Mouse (Mus musculus) ES-Bruce4 (cell line): ENCODE results near the gene Deaf1.

Experiments
- CTCF ChIP-seq: IDR thresholded peaks from one replicate; pipeline ENCODE4 v1.8.1; 2011; ENCODE audit warnings: low read depth, low read length
- POLR2A ChIP-seq: IDR thresholded peaks from one replicate; pipeline ENCODE4 v1.8.1; 2011; ENCODE audit warnings: low read length; ENCODE audit not compliant: insufficient read depth

DNA sequence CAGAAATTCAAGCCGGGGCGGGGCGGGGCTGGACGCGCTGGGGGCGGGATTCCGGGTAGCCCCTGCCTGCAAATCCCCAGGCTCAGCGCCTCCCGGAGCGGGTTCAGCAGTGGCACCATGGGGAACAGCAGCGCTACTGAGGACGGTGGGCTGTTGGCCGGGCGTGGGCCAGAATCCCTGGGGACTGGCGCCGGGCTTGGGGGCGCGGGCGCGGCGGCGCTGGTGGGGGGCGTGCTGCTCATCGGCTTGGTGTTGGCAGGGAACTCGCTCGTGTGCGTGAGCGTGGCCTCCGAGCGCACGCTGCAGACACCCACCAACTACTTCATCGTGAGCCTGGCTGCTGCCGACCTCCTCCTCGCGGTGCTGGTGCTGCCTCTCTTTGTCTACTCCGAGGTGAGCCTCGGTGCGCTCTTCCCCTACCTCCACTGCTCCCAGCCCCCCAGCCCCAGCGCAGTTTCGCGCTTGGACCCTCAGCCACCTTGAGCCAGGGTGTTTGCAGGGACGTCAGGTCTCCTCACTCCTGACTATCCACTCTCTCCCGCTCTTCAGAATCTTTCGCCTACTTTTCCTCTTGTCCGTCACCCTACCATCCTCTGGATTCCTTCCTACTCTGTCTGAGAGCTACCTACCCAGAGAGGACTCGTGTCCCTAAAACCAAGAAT is 35.4 kb downstream of the Deaf1 start, which contains the start of gene Drd4:
- TF ChIP-seq POLR2A (no peak), CTCF (no peak)
